Mouse (Mus musculus): ENCODE results near the gene Col4a5.

- TF ChIP-seq POLR2A (IDR thresholded peaks at IDR 0.05; ENCODE audit: control insufficient read depth, low read depth, low read length) (no peak), CTCF (IDR thresholded peaks at IDR 0.05; ENCODE audit: control insufficient read depth, insufficient read depth, insufficient replicate concordance, low read depth, low read length) (no peak)
Observed at GRCm38 (mm10) chrX:141503125-141503524, 27.9 kb downstream of the Col4a5 start.
